25 mouse cellular contexts compared by ENCODE assay signal in genomic region chr2:57424879-57425278, GRCm38 (mm10).
"Had no signal": no experiment of that assay in that cellular context is flagged by ENCODE, and none has a peak within 500 bp of the region (broad histone marks: within the 10 kb centered on the region; RNA-seq: fewer than 3 reads in every experiment).

No protein-coding gene starts in this region.

- ATAC-seq: hindbrain, embryonic 16.5 days; inflammation-experienced regulatory T-cells, adult 6 months; intestine, embryonic 15.5 days; intestine, postnatal 0 days; liver, embryonic 12.5 days had no signal

- H3K9me3 ChIP-seq: heart, embryonic 10.5 days; heart, embryonic 12.5 days; hindbrain, embryonic 12.5 days; intestine, embryonic 15.5 days; limb, embryonic 15.5 days; liver, embryonic 12.5 days had no signal

- DNase-seq: gastrocnemius, postnatal 14 days; gastrocnemius, postnatal 36 days; heart, adult 18-20 months; heart, postnatal 10 days; heart, postnatal 4 days; kidney, adult 18-20 months; kidney, adult 8-10 months; kidney, postnatal 10 days; kidney, postnatal 25 days; kidney, postnatal 4 days; left cerebral cortex, postnatal 4 days had no signal

- H3K4me3 ChIP-seq: heart, embryonic 10.5 days; heart, embryonic 12.5 days; hindbrain, embryonic 10.5 days; hindbrain, embryonic 12.5 days; intestine, embryonic 15.5 days; layer of hippocampus, adult 2 months; left cerebral cortex, adult 2 months; limb, embryonic 13.5 days; limb, embryonic 15.5 days; liver, embryonic 12.5 days had no signal

- H3K4me2 ChIP-seq: heart, embryonic 12.5 days; hindbrain, embryonic 12.5 days; hindbrain, embryonic 14.5 days; intestine, embryonic 15.5 days; limb, embryonic 13.5 days; limb, embryonic 15.5 days; liver, embryonic 12.5 days had no signal

- H3K4me1 ChIP-seq: heart, embryonic 10.5 days; heart, embryonic 12.5 days; hindbrain, embryonic 10.5 days; hindbrain, embryonic 12.5 days; intestine, embryonic 15.5 days; limb, embryonic 13.5 days; limb, embryonic 15.5 days; liver, embryonic 12.5 days had no signal

- H3K9ac ChIP-seq: heart, embryonic 12.5 days; hindbrain, embryonic 12.5 days; hindbrain, embryonic 14.5 days; intestine, embryonic 15.5 days; limb, embryonic 13.5 days; limb, embryonic 15.5 days; liver, embryonic 12.5 days had no signal

- H3K27me3 ChIP-seq: heart, embryonic 12.5 days; hindbrain, embryonic 12.5 days; intestine, embryonic 15.5 days; limb, embryonic 13.5 days; limb, embryonic 15.5 days; liver, embryonic 12.5 days had no signal

- H3K27ac ChIP-seq: heart, embryonic 10.5 days; hindbrain, embryonic 10.5 days; hindbrain, embryonic 12.5 days; hindbrain, embryonic 14.5 days; intestine, embryonic 15.5 days; layer of hippocampus, adult 2 months; left cerebral cortex, adult 2 months; limb, embryonic 13.5 days; limb, embryonic 15.5 days; liver, embryonic 12.5 days had no signal

- H3K36me3 ChIP-seq: heart, embryonic 10.5 days; heart, embryonic 12.5 days; hindbrain, embryonic 10.5 days; hindbrain, embryonic 12.5 days; intestine, embryonic 15.5 days; limb, embryonic 13.5 days; limb, embryonic 15.5 days; liver, embryonic 12.5 days had no signal
